Mouse (Mus musculus): Measurements from ENCODE around the gene Tubgcp3. TPM values are rescaled to one million over a fixed set of nuclear protein-coding genes. Genes with fewer than 3 reads are reported as not detected.

The Tubgcp3 gene
- total and polyA plus RNA-seq, 2 experiments from 2014 or later = 14.2 to 48.8 TPM

- WGBS = 41% methylated on average over 8 of the region's 8 CpGs
- Histone ChIP-seq H3K9ac (replicated peaks; ENCODE audit: low read depth, low read length) (no peak overlapping the region), H3K9me3 (replicated peaks; ENCODE audit: control insufficient read depth, low read length) (0 out of 2 replicates have a peak, but pooled peaks cover 4% of the 10 kb centered on the region), H3K27me3 (ENCODE audit: control insufficient read depth, insufficient read depth, low read length) (no peaks in the 10 kb centered on the region), H3K4me2 (ENCODE audit: low read depth, low read length) (no peak overlapping the region), H3K4me1 (ENCODE audit: control insufficient read depth, insufficient read depth) (no peaks in the 10 kb centered on the region), H3K36me3 (replicated peaks; ENCODE audit: control insufficient read depth, insufficient read depth, low read length) (no peaks in the 10 kb centered on the region), H3K27ac (ENCODE audit: low read depth) (no peak overlapping the region), H3K4me3 (ENCODE audit: low read depth, low read length) (no peak overlapping the region)
- DNase-seq (ENCODE audit: low spot score) (no peak), ATAC-seq (ENCODE audit: insufficient read depth, low read depth) (no peak)
- TF ChIP-seq EP300 (IDR thresholded peaks at IDR 0.05; ENCODE audit: low read depth) (no peak), CTCF (IDR thresholded peaks at IDR 0.05; ENCODE audit: low read depth) (no peak)
Observed at GRCm38 (mm10) chr8:12702290-12702689, 30.2 kb upstream of the Tubgcp3 start.

- Histone ChIP-seq H3K4me3 (ENCODE audit: low read depth, low read length) (no peak overlapping the region), H3K4me1 (ENCODE audit: control insufficient read depth, insufficient read depth) (no peaks in the 10 kb centered on the region), H3K27me3 (ENCODE audit: control insufficient read depth, insufficient read depth, low read length) (no peaks in the 10 kb centered on the region), H3K9ac (replicated peaks; ENCODE audit: low read depth, low read length) (no peak overlapping the region), H3K4me2 (ENCODE audit: low read depth, low read length) (no peak overlapping the region), H3K36me3 (replicated peaks; ENCODE audit: control insufficient read depth, insufficient read depth, low read length) (no peaks in the 10 kb centered on the region), H3K9me3 (replicated peaks; ENCODE audit: control insufficient read depth, low read length) (no peaks in the 10 kb centered on the region), H3K27ac (ENCODE audit: low read depth) (no peak overlapping the region)
- WGBS = 35% methylated on average over 3 of the region's 3 CpGs
- ATAC-seq (ENCODE audit: insufficient read depth, low read depth) = no peak
- no peak for DNase-seq (ENCODE audit: low spot score)
- TF ChIP-seq CTCF (IDR thresholded peaks at IDR 0.05; ENCODE audit: low read depth) = no peak
- no peak for TF ChIP-seq EP300 (IDR thresholded peaks at IDR 0.05; ENCODE audit: low read depth)
Observed at GRCm38 (mm10) chr8:12698660-12699277, 26.7 kb upstream of the Tubgcp3 start.

GRCm38 (mm10) chr8:12688851-12689250 is 16.8 kb upstream of the Tubgcp3 start:
- H3K9ac ChIP-seq (replicated peaks; ENCODE audit: low read depth, low read length) = no peak overlapping the region
- H3K9me3 ChIP-seq (replicated peaks; ENCODE audit: control insufficient read depth, low read length) = no peaks in the 10 kb centered on the region
- H3K4me1 ChIP-seq (ENCODE audit: control insufficient read depth, insufficient read depth) = no peaks in the 10 kb centered on the region
- H3K27ac ChIP-seq (ENCODE audit: low read depth) = no peak overlapping the region
- H3K4me3 ChIP-seq (ENCODE audit: low read depth, low read length) = no peak overlapping the region
- 54% methylated on average over 7 of the region's 7 CpGs for WGBS
- H3K4me2 ChIP-seq (ENCODE audit: low read depth, low read length) = no peak overlapping the region
- H3K27me3 ChIP-seq (ENCODE audit: control insufficient read depth, insufficient read depth, low read length) = no peaks in the 10 kb centered on the region
- ATAC-seq (ENCODE audit: insufficient read depth, low read depth) (no peak), DNase-seq (ENCODE audit: low spot score) (no peak)
- TF ChIP-seq CTCF (IDR thresholded peaks at IDR 0.05; ENCODE audit: low read depth) = no peak
- no peaks in the 10 kb centered on the region for H3K36me3 ChIP-seq (replicated peaks; ENCODE audit: control insufficient read depth, insufficient read depth, low read length)

GRCm38 (mm10) chr8:12677529-12677928 is 5.5 kb upstream of the Tubgcp3 start:
- peaks cover 27% of the 10 kb centered on the region for H3K27me3 ChIP-seq (ENCODE audit: control insufficient read depth, insufficient read depth, low read length)
- 5% methylated on average over 7 of the region's 7 CpGs for WGBS
- no peaks in the 10 kb centered on the region for H3K9me3 ChIP-seq (replicated peaks; ENCODE audit: control insufficient read depth, low read length)
- H3K4me3 ChIP-seq (ENCODE audit: low read depth, low read length) = no peak overlapping the region
- TF ChIP-seq EP300 (IDR thresholded peaks at IDR 0.05; ENCODE audit: low read depth) (no peak), CTCF (IDR thresholded peaks at IDR 0.05; ENCODE audit: low read depth) (peak; percentile 88)
- H3K27ac ChIP-seq (ENCODE audit: low read depth) = no peak overlapping the region
- no peaks in the 10 kb centered on the region for H3K36me3 ChIP-seq (replicated peaks; ENCODE audit: control insufficient read depth, insufficient read depth, low read length)
- ATAC-seq (ENCODE audit: insufficient read depth, low read depth) (peak; percentile 66; the same call in 1 of the 2 replicates), DNase-seq (ENCODE audit: low spot score) (peak; percentile 42)
- no peaks in the 10 kb centered on the region for H3K4me1 ChIP-seq (ENCODE audit: control insufficient read depth, insufficient read depth)
- no peak overlapping the region for H3K4me2 ChIP-seq (ENCODE audit: low read depth, low read length)
- no peak overlapping the region for H3K9ac ChIP-seq (replicated peaks; ENCODE audit: low read depth, low read length)

- TF ChIP-seq CTCF (IDR thresholded peaks at IDR 0.05; ENCODE audit: low read depth) = no peak
- Histone ChIP-seq H3K4me3 (ENCODE audit: low read depth, low read length) (peak overlapping the region; percentile 94), H3K9ac (replicated peaks; ENCODE audit: low read depth, low read length) (peak overlapping the region; percentile 92), H3K27ac (ENCODE audit: low read depth) (peak overlapping the region; percentile 49), H3K9me3 (replicated peaks; ENCODE audit: control insufficient read depth, low read length) (no peaks in the 10 kb centered on the region), H3K4me1 (ENCODE audit: control insufficient read depth, insufficient read depth) (peaks cover 10% of the 10 kb centered on the region), H3K36me3 (replicated peaks; ENCODE audit: control insufficient read depth, insufficient read depth, low read length) (no peaks in the 10 kb centered on the region), H3K27me3 (ENCODE audit: control insufficient read depth, insufficient read depth, low read length) (peaks cover 15% of the 10 kb centered on the region), H3K4me2 (ENCODE audit: low read depth, low read length) (peak overlapping the region; percentile 91)
- 0% methylated on average over 28 of the region's 38 CpGs for WGBS
- DNase-seq (ENCODE audit: low spot score) = no peak
- peak; percentile 59 for ATAC-seq (ENCODE audit: insufficient read depth, low read depth)
Observed at GRCm38 (mm10) chr8:12671473-12672055, 484 bp downstream of the Tubgcp3 start.

All from heart, postnatal 0 days (tissue).